Comparison of ENCODE assay signal across 10 mouse cellular contexts in the genomic region with DNA sequence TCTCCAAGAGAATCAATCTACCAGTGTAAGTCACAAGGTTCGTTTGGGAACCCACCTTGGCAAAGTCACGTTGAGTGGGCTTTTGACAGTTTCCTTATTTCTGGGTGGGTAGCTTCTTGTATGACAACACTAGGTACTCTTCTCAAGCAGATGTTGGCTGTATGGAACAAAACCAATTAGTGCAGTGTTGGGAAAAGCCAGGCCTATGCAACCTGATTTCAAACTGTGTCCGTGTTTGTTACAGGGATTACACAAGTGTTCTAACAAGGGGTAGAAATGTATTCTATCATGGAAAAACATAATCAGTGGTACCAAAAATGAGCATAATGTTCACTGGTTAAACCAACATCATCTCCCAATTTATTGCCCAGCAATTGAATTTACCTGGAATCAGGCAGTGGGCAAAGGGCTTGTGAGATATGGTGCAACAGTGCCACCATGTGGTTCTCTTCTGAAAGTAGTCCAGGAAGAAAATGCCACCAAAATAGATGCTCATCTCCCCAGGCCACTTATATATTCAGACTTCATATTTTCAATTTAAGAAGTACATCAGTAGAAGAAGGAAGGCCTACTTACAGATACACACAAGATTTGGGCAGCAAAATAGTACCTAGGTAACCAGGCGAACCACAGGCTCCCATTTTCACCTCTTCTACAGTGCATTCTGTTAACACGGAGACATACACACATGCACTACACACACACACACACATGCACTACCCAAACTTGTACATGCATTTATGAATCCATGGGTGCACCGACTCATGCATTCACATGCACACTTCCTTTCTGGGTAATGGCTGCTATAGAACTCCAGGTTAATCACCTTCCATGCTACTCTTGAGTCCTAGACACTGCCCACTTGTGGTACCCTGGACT.
DNase-seq lines count a peak whose midpoint lies in the region; ATAC-seq and TF ChIP-seq lines count a peak whose summit lies in the region.
"Had no signal": no experiment of that assay in that cellular context is flagged by ENCODE, and none has a peak within 500 bp of the region (broad histone marks: within the 10 kb centered on the region; RNA-seq: fewer than 3 reads in every experiment).

No protein-coding gene starts in this region.

- no peaks in the 10 kb centered on the region for H3K36me3 ChIP-seq in kidney, embryonic 16.5 days (ENCODE audit: insufficient read depth, low read length)
- no peaks in the 10 kb centered on the region for H3K36me3 ChIP-seq in liver, postnatal 0 days (replicated peaks; ENCODE audit: insufficient read depth, low read length)
- H3K36me3 ChIP-seq: neural tube, embryonic 12.5 days had no signal

- intact Hi-C loops in gastrocnemius, postnatal 36 days (cut with DNase I): no loop called here

- no peak overlapping the region for H3K27ac ChIP-seq in kidney, embryonic 16.5 days (ENCODE audit: low read length)
- no peak overlapping the region for H3K27ac ChIP-seq in liver, postnatal 0 days (ENCODE audit: low read depth)
- H3K27ac ChIP-seq: neural tube, embryonic 12.5 days had no signal

- no peak overlapping the region for H3K4me3 ChIP-seq in kidney, embryonic 16.5 days (ENCODE audit: low read length)
- H3K4me3 ChIP-seq in liver, postnatal 0 days (ENCODE audit: low read depth, low read length): no peak overlapping the region
- H3K4me3 ChIP-seq: erythroblast, embryonic 14.5 days; neural tube, embryonic 12.5 days had no signal

- TF ChIP-seq EP300 in liver, postnatal 0 days (IDR thresholded peaks at IDR 0.05; ENCODE audit: low read depth): no peak

- peak; percentile 36 for DNase-seq in kidney, adult 9 months
- DNase-seq in adrenal gland, postnatal 10 days: peak; percentile 54
- DNase-seq in embryo, embryonic 9.5 days (ENCODE audit: extremely low spot score): peak; percentile 40
- peak; percentile 24 for DNase-seq in hindlimb bud, embryonic 11.5 days (ENCODE audit: extremely low spot score, low read depth, low spot score)
- DNase-seq in liver, postnatal 0 days: peak; percentile 15
- DNase-seq in right cerebral cortex, postnatal 25 days: peak; percentile 55
- DNase-seq in gastrocnemius, postnatal 36 days: no peak

- H3K4me1 ChIP-seq in kidney, embryonic 16.5 days (ENCODE audit: insufficient read depth, low read length): no peaks in the 10 kb centered on the region
- no peaks in the 10 kb centered on the region for H3K4me1 ChIP-seq in liver, postnatal 0 days (ENCODE audit: insufficient read depth)
- H3K4me1 ChIP-seq: neural tube, embryonic 12.5 days had no signal

- 71% methylated on average over 6 of the region's 6 CpGs for WGBS in kidney, embryonic 16.5 days
- WGBS in liver, postnatal 0 days (ENCODE audit: insufficient replicate concordance): 64% methylated on average over 6 of the region's 6 CpGs

- no peaks in the 10 kb centered on the region for H3K9me3 ChIP-seq in kidney, embryonic 16.5 days (ENCODE audit: low read length)
- no peaks in the 10 kb centered on the region for H3K9me3 ChIP-seq in liver, postnatal 0 days (ENCODE audit: low read length)
- H3K9me3 ChIP-seq: neural tube, embryonic 12.5 days had no signal

- H3K9ac ChIP-seq in kidney, embryonic 16.5 days (replicated peaks; ENCODE audit: low read length): no peak overlapping the region
- no peak overlapping the region for H3K9ac ChIP-seq in liver, postnatal 0 days (replicated peaks)
- H3K9ac ChIP-seq: neural tube, embryonic 12.5 days had no signal

- H3K27me3 ChIP-seq in kidney, embryonic 16.5 days (ENCODE audit: insufficient read depth, low read length): no peaks in the 10 kb centered on the region
- no peaks in the 10 kb centered on the region for H3K27me3 ChIP-seq in liver, postnatal 0 days (ENCODE audit: insufficient read depth, low read length)
- H3K27me3 ChIP-seq: neural tube, embryonic 12.5 days had no signal

- no peak overlapping the region for H3K4me2 ChIP-seq in kidney, embryonic 16.5 days (replicated peaks; ENCODE audit: low read depth, low read length)
- H3K4me2 ChIP-seq in liver, postnatal 0 days (ENCODE audit: low read depth, low read length): no peak overlapping the region
- H3K4me2 ChIP-seq: neural tube, embryonic 12.5 days had no signal

- peak; percentile 66 for TF ChIP-seq CTCF in liver, postnatal 0 days (IDR thresholded peaks at IDR 0.05; ENCODE audit: low read depth)

- ATAC-seq in kidney, embryonic 16.5 days (ENCODE audit: low FRiP score, low TSS enrichment): no peak
- no peak for ATAC-seq in liver, postnatal 0 days

Comparison
In these comparisons a context has a peak if more than half of its experiments do, and no peak if none do; other contexts are left out.
1. DNase-seq: peak in kidney, adult 9 months (single experiment), adrenal gland, postnatal 10 days (single experiment), embryo, embryonic 9.5 days (single experiment), hindlimb bud, embryonic 11.5 days (single experiment), liver, postnatal 0 days (single experiment) and right cerebral cortex, postnatal 25 days (single experiment); none in gastrocnemius, postnatal 36 days (0 of 2).